Mouse (Mus musculus): ENCODE measurements at regions not wholly inside any gene's neighbourhood (a gene's known extent, or its start where the extent isn't known, plus 50 kb on each side); places are given as distances from the start of the nearest gene placed in this dataset.
"Not testable (repeated sequence)": the region's sequence is repeated elsewhere in the genome, so short reads cannot be mapped to it uniquely, and the experiment has no call there.

- intact Hi-C loops (cut with DNase I): no loop called here
- DNase-seq: no peak
Observed at GRCm38 (mm10) chr16:55758707-55759067, 80.0 kb downstream of the Nfkbiz start.

- intact Hi-C loops (cut with DNase I): no loop called here
- DNase-seq: no peak
Observed at GRCm38 (mm10) chr16:55757952-55758706, 80.6 kb downstream of the Nfkbiz start.

DNA sequence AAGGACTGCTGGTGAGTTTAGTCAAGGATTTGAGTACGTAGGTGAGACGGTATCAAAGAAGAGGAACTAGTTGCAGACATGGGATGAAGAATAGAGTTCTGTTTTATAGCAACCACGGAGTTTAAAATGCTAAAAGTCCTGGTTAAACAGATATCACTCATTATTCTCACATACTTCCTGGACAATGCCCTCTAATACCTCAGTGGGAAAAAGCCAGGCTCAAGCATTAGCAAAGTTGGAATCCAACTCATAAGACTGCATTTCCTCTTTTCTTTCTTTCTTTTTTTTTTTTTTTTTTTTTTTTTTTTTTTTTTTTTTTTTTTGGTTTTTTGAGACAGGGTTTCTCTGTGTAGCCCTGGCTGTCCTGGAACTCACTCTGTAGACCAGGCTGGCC, 81.3 kb downstream of the Nfkbiz start:
- DNase-seq; intact Hi-C loops (cut with DNase I): not testable (repeated sequence)

- intact Hi-C loops (cut with DNase I): no loop called here
- DNase-seq: no peak
Observed at GRCm38 (mm10) chr16:55756764-55757421, 81.8 kb downstream of the Nfkbiz start.

DNA sequence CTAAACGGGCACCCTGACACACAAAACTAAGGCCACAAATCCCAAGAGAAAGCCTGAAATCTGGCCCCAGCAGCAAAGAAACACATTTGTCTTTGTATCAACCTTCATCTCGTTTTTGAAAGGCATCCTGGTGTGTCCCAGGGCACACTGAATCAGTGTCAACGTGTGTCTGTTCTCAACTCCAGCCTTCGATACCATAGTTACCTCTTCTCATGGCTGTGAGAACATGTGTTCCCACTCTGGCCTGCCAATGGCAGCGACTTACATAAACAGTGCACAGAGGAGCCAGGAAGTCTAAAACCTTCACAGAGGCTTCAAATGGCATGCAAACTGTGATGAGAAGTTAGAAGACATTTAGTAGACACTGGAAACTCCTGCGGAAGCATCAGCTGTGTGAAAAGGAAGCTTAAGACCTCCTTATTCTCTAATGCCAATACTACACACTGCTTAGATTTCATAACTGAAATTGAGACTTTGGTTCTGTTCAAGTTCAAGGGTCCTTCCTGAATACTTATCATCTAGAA, 83.3 kb downstream of the Nfkbiz start:
- intact Hi-C loops (cut with DNase I): no loop called here
- DNase-seq: no peak

DNA sequence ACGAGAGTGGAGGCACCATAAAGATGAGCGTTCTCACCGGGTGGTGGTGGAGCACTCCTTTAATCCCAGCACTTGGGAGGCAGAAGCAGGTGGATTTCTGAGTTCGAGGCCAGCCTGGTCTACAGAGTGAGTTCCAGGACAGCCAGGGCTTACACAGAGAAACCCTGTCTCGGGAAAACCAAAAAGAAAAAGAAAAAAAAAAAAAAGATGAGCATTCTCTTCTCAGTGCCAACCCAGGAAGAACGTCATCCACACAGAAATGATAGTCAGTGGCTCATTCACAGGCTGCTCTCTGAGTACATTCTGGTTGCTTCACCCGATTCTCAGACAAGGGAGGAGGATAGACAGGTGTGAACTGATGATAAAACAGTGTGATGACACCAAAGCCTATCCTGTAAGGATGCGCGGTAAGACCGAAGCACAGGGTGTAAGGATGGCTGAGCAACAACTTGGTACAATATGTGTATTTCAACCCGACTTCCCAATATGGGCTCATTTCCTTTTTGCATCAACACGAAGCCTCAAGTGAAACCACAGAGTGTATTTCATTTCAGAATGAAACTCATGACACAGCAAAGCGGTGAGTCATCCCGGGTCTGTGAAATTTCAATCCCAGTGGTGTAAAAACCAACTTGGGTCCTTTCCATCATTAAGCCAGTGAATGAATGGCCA, 84.5 kb downstream of the Nfkbiz start:
- no peak for DNase-seq
- intact Hi-C loops (cut with DNase I): no loop called here

DNA sequence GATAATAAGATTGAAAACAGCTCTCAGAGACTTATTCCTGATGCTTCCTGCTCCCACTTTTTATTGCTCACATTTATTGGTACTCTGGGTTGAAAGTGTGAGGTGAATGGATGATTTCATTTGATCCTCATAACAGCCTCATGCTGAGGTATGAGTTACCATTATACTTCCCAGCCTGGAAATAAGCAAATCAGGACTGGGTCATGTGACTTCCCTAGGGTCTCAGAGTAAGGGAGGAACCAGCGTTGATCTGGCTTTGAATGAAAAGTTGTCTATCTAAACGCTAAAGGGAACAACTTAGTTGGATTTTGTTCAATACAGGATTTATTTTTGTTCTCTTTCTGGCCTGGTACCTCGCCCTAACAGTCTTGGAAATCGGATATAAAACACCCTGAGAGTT, 85.3 kb downstream of the Nfkbiz start:
- DNase-seq: no peak
- intact Hi-C loops (cut with DNase I): no loop called here

GRCm38 (mm10) chr16:55747250-55747649, 91.4 kb downstream of the Nfkbiz start:
- DNase-seq: no peak

DNA sequence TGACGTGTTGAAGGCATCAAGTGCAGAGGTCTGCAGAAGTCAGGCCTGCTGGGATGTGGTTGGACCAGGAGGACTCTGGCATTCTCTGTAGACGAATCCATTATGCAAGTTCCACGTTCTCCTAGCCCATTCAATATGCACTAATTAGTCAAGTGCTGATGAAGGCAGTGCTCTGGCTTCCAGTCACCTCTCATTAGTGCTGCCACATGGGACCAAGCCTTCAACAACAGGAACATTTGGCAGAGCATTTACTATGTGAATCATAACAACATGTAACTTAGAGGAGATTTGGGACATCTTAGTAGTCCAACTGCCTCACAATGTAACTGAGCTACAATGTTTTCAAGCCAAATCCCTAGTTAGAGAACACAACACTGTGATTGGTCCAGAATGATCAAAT, 92.5 kb downstream of the Nfkbiz start:
- intact Hi-C loops (cut with DNase I): no loop called here

More at GRCm38 (mm10) chr16:55747250-55747649, 91.4 kb downstream of the Nfkbiz start:
- intact Hi-C loops (cut with DNase I): no loop called here

GRCm38 (mm10) chr16:55745094-55745493, 93.6 kb downstream of the Nfkbiz start:
- DNase-seq: no peak
- intact Hi-C loops (cut with DNase I): no loop called here

More for the DNA sequence above, 92.5 kb downstream of the Nfkbiz start:
- DNase-seq: no peak

GRCm38 (mm10) chr16:55741099-55741863, 97.4 kb downstream of the Nfkbiz start:
- DNase-seq: no peak
- intact Hi-C loops (cut with DNase I): no loop called here

GRCm38 (mm10) chr16:55738741-55739140, 100.0 kb downstream of the Nfkbiz start:
- DNase-seq: no peak
- intact Hi-C loops (cut with DNase I): no loop called here

DNA sequence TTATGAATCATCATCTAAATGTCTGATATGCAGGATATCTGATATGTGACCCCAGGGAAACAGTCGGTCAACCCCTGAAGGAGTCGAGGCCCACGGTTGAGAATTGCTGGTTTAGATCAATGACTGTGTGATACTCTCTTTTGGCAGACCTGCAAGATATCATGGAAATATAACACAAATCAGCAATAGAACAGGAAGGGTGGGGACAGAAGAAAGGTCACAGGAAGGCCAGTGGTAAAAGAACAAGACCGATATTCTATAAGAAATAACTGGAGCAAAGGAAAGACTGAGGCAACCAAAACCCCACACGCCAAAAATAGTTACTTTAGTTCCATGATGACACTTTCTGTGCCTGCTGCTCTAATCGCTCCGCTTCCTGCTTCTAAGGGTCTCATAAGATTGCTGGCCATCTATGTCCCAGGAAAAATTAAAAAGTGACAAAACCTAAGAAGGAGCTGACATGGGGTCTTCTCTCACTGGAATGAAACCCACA, 103.2 kb downstream of the Nfkbiz start:
- no peak for DNase-seq
- intact Hi-C loops (cut with DNase I): no loop called here

GRCm38 (mm10) chr16:55734301-55734700, 104.4 kb downstream of the Nfkbiz start:
- intact Hi-C loops (cut with DNase I): no loop called here
- DNase-seq: no peak

DNA sequence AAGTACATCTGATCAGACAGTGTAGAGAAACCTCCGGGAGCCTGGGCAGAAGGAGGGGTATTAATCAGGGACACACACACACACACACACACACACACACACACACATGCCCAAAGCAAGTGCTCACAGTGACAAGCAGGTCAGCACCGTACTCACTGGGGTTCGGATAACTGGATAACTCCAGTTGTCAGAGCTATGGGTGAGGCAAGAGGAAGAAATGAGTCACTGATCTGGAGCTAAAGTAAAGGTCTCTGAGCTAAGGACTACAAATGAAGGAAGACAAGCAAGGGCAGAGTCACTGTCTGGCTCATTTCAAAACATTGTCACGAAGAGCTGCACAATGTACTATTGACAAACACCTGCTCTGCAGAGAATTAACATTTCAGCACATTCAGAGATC, 104.9 kb downstream of the Nfkbiz start:
- peak in 1 of 2 experiments; percentile 37 for DNase-seq
- intact Hi-C loops (cut with DNase I): no loop called here

- intact Hi-C loops (cut with DNase I): no loop called here
- DNase-seq: peak in 1 of 2 experiments; percentile 13
Observed at GRCm38 (mm10) chr16:55731003-55731402, 107.7 kb downstream of the Nfkbiz start.

DNA sequence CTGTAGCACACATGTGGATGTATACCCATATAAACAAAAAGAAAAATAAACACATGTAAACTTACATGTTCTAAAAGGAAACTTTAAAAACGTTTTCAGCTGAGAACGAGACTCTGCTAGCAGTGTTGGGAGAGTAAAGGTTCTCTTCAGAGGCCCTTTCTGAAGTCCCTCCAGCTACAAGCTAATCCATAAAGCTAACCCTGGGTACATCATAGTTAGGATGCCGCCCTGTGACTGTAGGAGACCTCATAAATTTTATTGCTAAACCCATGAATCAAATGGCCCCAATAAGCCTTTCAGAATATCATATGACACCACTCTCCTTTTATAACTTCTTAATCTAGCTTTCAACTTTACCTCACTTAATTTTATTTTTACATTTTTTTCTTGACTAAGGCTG, 112.2 kb downstream of the Nfkbiz start:
- intact Hi-C loops (cut with DNase I): no loop called here
- DNase-seq: no peak

- no peak for DNase-seq
- intact Hi-C loops (cut with DNase I): no loop called here
Observed at GRCm38 (mm10) chr16:55720430-55720829, 118.3 kb downstream of the Nfkbiz start.

- no peak for DNase-seq
- intact Hi-C loops (cut with DNase I): no loop called here
Observed at GRCm38 (mm10) chr16:55710017-55710416, 128.7 kb downstream of the Nfkbiz start.

- DNase-seq: no peak
- intact Hi-C loops (cut with DNase I): no loop called here
Observed at GRCm38 (mm10) chr16:55706502-55706901, 132.2 kb downstream of the Nfkbiz start.

DNA sequence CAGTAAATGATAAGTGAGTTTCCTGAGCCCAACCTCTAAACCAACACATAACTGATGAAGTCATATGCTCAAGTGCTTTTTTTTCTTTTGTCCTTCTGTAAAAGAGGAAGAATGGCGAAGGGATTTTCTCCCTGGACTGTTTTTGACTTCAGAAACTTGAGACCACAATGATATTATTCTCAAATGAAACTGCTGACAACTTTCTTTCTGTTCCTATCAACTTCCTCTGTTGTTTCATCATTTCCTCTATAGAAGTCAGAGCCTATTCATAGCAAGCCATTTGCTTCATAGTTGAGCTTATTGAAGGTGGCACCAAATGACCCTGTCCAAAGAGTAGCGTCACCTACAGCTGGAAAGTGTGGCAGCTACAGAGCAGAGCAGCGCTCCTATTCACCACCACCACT, 140.2 kb downstream of the Nfkbiz start:
- intact Hi-C loops (cut with DNase I): no loop called here
- DNase-seq: no peak

Data from heart, postnatal 36 days (tissue).